Mouse (Mus musculus) liver, embryonic 14.5 days (tissue): ENCODE measurements around the gene Dhrs11.

ENCODE experiments used
- CTCF ChIP-seq: IDR thresholded peaks from 2 replicates; pipeline ENCODE4 v1.5.1; 2016; ENCODE audit warnings: antibody characterized with exemption, low read depth, control low read depth
- EP300 ChIP-seq: IDR thresholded peaks from 2 replicates; pipeline ENCODE4 v1.6.1; 2016; ENCODE audit warnings: antibody characterized with exemption, low read depth

- no peak for TF ChIP-seq CTCF
- no peak for TF ChIP-seq EP300
Observed at GRCm38 (mm10) chr11:84826185-84826584, 2.6 kb downstream of the Dhrs11 start.
